Mouse (Mus musculus) ES-Bruce4 (cell line): ENCODE measurements around the gene Rap1gap2. TPM values are rescaled to one million over a fixed set of nuclear protein-coding genes. Genes with fewer than 3 reads are reported as not detected.
A peak's percentile ranks its signal among the peaks of the same experiment; 100 is the strongest.

Experiments used
- H3K27ac ChIP-seq: 2 replicates; pipeline ENCODE4 v1.5.1; 2012; ENCODE audit warnings: low read length, inconsistent platforms; ENCODE audit not compliant: insufficient read depth
- H3K27me3 ChIP-seq: 2 replicates; pipeline ENCODE4 v1.6.1; 2012; ENCODE audit warnings: mild to moderate bottlenecking, low read length, inconsistent platforms; ENCODE audit not compliant: control insufficient read depth, poor library complexity, insufficient read depth, severe bottlenecking
- H3K36me3 ChIP-seq: 2 replicates; pipeline ENCODE4 v1.6.1; 2012; ENCODE audit warnings: inconsistent platforms, mild to moderate bottlenecking, low read length, moderate library complexity; ENCODE audit not compliant: control insufficient read depth, poor library complexity, insufficient read depth, severe bottlenecking
- H3K4me1 ChIP-seq: one replicate; pipeline ENCODE4 v1.8.1; 2011; ENCODE audit warnings: low read length; ENCODE audit not compliant: control insufficient read depth, insufficient read depth
- H3K4me3 ChIP-seq: 2 replicates; pipeline ENCODE4 v1.5.1; 2011; ENCODE audit warnings: low read depth, mild to moderate bottlenecking, low read length
- H3K9ac ChIP-seq: 2 replicates; pipeline ENCODE4 v1.6.1; 2012; ENCODE audit warnings: low read depth, mild to moderate bottlenecking, inconsistent platforms; ENCODE audit not compliant: poor library complexity, severe bottlenecking
- H3K9me3 ChIP-seq: replicated peaks from 2 replicates; pipeline ENCODE4 v1.6.1; 2012; ENCODE audit warnings: mild to moderate bottlenecking, low read length, inconsistent platforms; ENCODE audit not compliant: control insufficient read depth, poor library complexity, insufficient read depth, severe bottlenecking
- CTCF ChIP-seq: IDR thresholded peaks from one replicate; pipeline ENCODE4 v1.8.1; 2011; ENCODE audit warnings: low read depth, low read length
- EP300 ChIP-seq: IDR thresholded peaks from 2 replicates; pipeline ENCODE4 v1.6.1; 2011; ENCODE audit warnings: low read depth, low read length; ENCODE audit not compliant: insufficient read depth
- POLR2A ChIP-seq: IDR thresholded peaks from one replicate; pipeline ENCODE4 v1.8.1; 2011; ENCODE audit warnings: low read length; ENCODE audit not compliant: insufficient read depth
- polyA plus RNA-seq: library from polyadenylated mRNA; stranded (reverse); fragments of >200 nt; gene quantifications from 2 replicates; pipeline ENCODE4 v1.2.4, GENCODE M21; 2011; ENCODE audit warnings: low read depth; ENCODE audit not compliant: missing spikeins, insufficient read depth, insufficient read length

Rap1gap2 gene
- polyA plus RNA-seq, 1 experiment = 5.7 TPM

- Histone ChIP-seq H3K9me3 (no peaks in the 10 kb centered on the region), H3K9ac (no peak overlapping the region), H3K27me3 (no peaks in the 10 kb centered on the region), H3K36me3 (0 out of 2 replicates have a peak, but pooled peaks cover 5% of the 10 kb centered on the region), H3K4me3 (no peak overlapping the region), H3K27ac (peak overlapping the region; percentile 18), H3K4me1 (no peaks in the 10 kb centered on the region)
- TF ChIP-seq CTCF = no peak
- no peak for TF ChIP-seq POLR2A
- no peak for TF ChIP-seq EP300
Measured at GRCm38 (mm10) chr11:74627481-74627880, 16.8 kb upstream of the Rap1gap2 start.

- TF ChIP-seq CTCF = no peak
- TF ChIP-seq POLR2A = no peak
- TF ChIP-seq EP300 = no peak
Measured at GRCm38 (mm10) chr11:74625333-74625732, 14.6 kb upstream of the Rap1gap2 start.

GRCm38 (mm10) chr11:74623693-74624092, 13.0 kb upstream of the Rap1gap2 start:
- Histone ChIP-seq H3K36me3 (0 out of 2 replicates have a peak, but pooled peaks cover 2% of the 10 kb centered on the region), H3K4me3 (no peak overlapping the region), H3K9ac (no peak overlapping the region), H3K4me1 (no peaks in the 10 kb centered on the region), H3K27me3 (no peaks in the 10 kb centered on the region), H3K27ac (no peak overlapping the region), H3K9me3 (no peaks in the 10 kb centered on the region)
- TF ChIP-seq EP300 (no peak), POLR2A (no peak), CTCF (no peak)

More at GRCm38 (mm10) chr11:74625333-74625732, 14.6 kb upstream of the Rap1gap2 start:
- 0 out of 2 replicates have a peak, but pooled peaks cover 2% of the 10 kb centered on the region for H3K36me3 ChIP-seq
- H3K27ac ChIP-seq = no peak overlapping the region
- no peak overlapping the region for H3K9ac ChIP-seq
- no peaks in the 10 kb centered on the region for H3K9me3 ChIP-seq
- no peaks in the 10 kb centered on the region for H3K4me1 ChIP-seq
- no peaks in the 10 kb centered on the region for H3K27me3 ChIP-seq
- H3K4me3 ChIP-seq = no peak overlapping the region

GRCm38 (mm10) chr11:74621974-74622669, 11.4 kb upstream of the Rap1gap2 start:
- Histone ChIP-seq H3K27ac (no peak overlapping the region), H3K9me3 (no peaks in the 10 kb centered on the region), H3K36me3 (0 out of 2 replicates have a peak, but pooled peaks cover 2% of the 10 kb centered on the region), H3K27me3 (no peaks in the 10 kb centered on the region), H3K4me1 (no peaks in the 10 kb centered on the region), H3K9ac (no peak overlapping the region), H3K4me3 (no peak overlapping the region)
- TF ChIP-seq CTCF (no peak), POLR2A (no peak), EP300 (no peak)

GRCm38 (mm10) chr11:74619956-74620300, 9.2 kb upstream of the Rap1gap2 start:
- Histone ChIP-seq H3K9me3 (no peaks in the 10 kb centered on the region), H3K36me3 (0 out of 2 replicates have a peak, but pooled peaks cover 2% of the 10 kb centered on the region), H3K4me1 (no peaks in the 10 kb centered on the region), H3K4me3 (peak overlapping the region; percentile 82), H3K9ac (peak overlapping the region; percentile 97), H3K27ac (no peak overlapping the region), H3K27me3 (no peaks in the 10 kb centered on the region)
- TF ChIP-seq EP300 (no peak), CTCF (no peak), POLR2A (no peak)

GRCm38 (mm10) chr11:74619201-74619955, 8.7 kb upstream of the Rap1gap2 start, which contains the start of gene Ccdc92b:
Gene Ccdc92b (plus strand): TSS chr11:74619605.
- H3K4me3 ChIP-seq = peak within 1 kb of the TSS; percentile 82
- H3K27ac ChIP-seq = no peak within 1 kb of the TSS
- no peaks in the 10 kb centered on the region for H3K9me3 ChIP-seq
- H3K27me3 ChIP-seq = no peaks in the 10 kb centered on the region
- H3K9ac ChIP-seq = peak within 1 kb of the TSS; percentile 97
- 0 out of 2 replicates have a peak, but pooled peaks cover 2% of the 10 kb centered on the region for H3K36me3 ChIP-seq
- no peaks in the 10 kb centered on the region for H3K4me1 ChIP-seq
- no peak for TF ChIP-seq POLR2A
- TF ChIP-seq EP300 = 0 out of 2 replicates have a peak, but pooled peaks have one; percentile 44
- no peak for TF ChIP-seq CTCF
